Mouse (Mus musculus): Measurements from ENCODE around the gene Serpina1a. TPM values are rescaled to one million over a fixed set of nuclear protein-coding genes. Genes with fewer than 3 reads are reported as not detected.
"Not testable (repeated sequence)": the region's sequence is repeated elsewhere in the genome, so short reads cannot be mapped to it uniquely, and the experiment has no call there.

The Serpina1a gene
- polyA plus RNA-seq (2012; rRNA removed) (0.49 and 0.59 TPM in 2 replicates), polyA plus RNA-seq (2014; fragmentation: Nextera tagmentation; extraction: Ambion mirVana) (not detected in 2 replicates)

GRCm38 (mm10) chr12:103863101-103863974 lies at the start of gene Serpina1a:
TSS of gene Serpina1a (minus strand) at chr12:103863562.
- not testable (repeated sequence) for H3K4me3 ChIP-seq (replicated peaks; ENCODE audit: low read length); H3K4me1 ChIP-seq (ENCODE audit: control insufficient read depth, insufficient read depth, low read length); H3K9me3 ChIP-seq (ENCODE audit: control insufficient read depth, low read length); H3K36me3 ChIP-seq (ENCODE audit: control insufficient read depth, insufficient read depth, low read length); H3K4me2 ChIP-seq (replicated peaks; ENCODE audit: low read depth, low read length, severe bottlenecking); H3K27me3 ChIP-seq (ENCODE audit: control insufficient read depth, insufficient read depth, low read length); ATAC-seq (ENCODE audit: low FRiP score, low read depth); H3K9ac ChIP-seq (ENCODE audit: low read depth, low read length, severe bottlenecking); H3K27ac ChIP-seq (replicated peaks; ENCODE audit: low read depth, low read length); DNase-seq (ENCODE audit: low spot score)
- WGBS, result 85% methylated on average over 9 of the region's 9 CpGs

GRCm38 (mm10) chr12:103909181-103909580 lies 45.8 kb upstream of the Serpina1a start:
- not testable (repeated sequence) for H3K36me3 ChIP-seq (ENCODE audit: control insufficient read depth, insufficient read depth, low read length); H3K27me3 ChIP-seq (ENCODE audit: control insufficient read depth, insufficient read depth, low read length); H3K9me3 ChIP-seq (ENCODE audit: control insufficient read depth, low read length); H3K9ac ChIP-seq (ENCODE audit: low read depth, low read length, severe bottlenecking); H3K4me3 ChIP-seq (replicated peaks; ENCODE audit: low read length); H3K27ac ChIP-seq (replicated peaks; ENCODE audit: low read depth, low read length); H3K4me2 ChIP-seq (replicated peaks; ENCODE audit: low read depth, low read length, severe bottlenecking); ATAC-seq (ENCODE audit: low FRiP score, low read depth); DNase-seq (ENCODE audit: low spot score); H3K4me1 ChIP-seq (ENCODE audit: control insufficient read depth, insufficient read depth, low read length)
- 91% methylated on average over 11 of the region's 16 CpGs for WGBS

- H3K4me2 ChIP-seq (replicated peaks; ENCODE audit: low read depth, low read length, severe bottlenecking); H3K9ac ChIP-seq (ENCODE audit: low read depth, low read length, severe bottlenecking); H3K4me3 ChIP-seq (replicated peaks; ENCODE audit: low read length); H3K36me3 ChIP-seq (ENCODE audit: control insufficient read depth, insufficient read depth, low read length); H3K9me3 ChIP-seq (ENCODE audit: control insufficient read depth, low read length); ATAC-seq (ENCODE audit: low FRiP score, low read depth); DNase-seq (ENCODE audit: low spot score); H3K4me1 ChIP-seq (ENCODE audit: control insufficient read depth, insufficient read depth, low read length); H3K27ac ChIP-seq (replicated peaks; ENCODE audit: low read depth, low read length); H3K27me3 ChIP-seq (ENCODE audit: control insufficient read depth, insufficient read depth, low read length): not testable (repeated sequence)
- WGBS, result 35% methylated on average over 1 of the region's 1 CpGs
Measured at GRCm38 (mm10) chr12:103907746-103908145, 44.4 kb upstream of the Serpina1a start.

DNA sequence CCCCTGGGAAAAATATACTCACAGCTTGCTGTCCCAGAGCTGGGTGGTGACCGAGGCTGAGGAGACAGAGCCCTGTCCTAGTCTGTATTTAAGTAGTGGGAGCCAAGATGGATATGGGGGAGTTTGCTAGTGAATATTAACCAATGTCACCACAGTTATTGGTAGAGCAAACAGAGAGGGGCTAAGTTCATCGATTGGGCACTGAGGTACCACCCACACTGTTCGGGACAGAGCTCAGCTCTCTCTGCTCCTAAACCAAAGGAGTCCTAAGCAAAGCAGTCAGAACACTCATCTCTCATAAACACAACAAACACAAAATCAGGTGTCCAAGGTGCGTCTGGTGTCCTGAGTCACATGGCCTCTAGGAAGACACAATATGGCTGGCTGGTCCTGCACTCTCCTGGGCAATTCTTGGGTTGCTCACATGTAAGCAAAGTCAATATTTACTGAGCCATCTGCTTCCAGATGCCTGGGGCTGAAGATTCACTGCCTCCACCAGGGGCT lies 41.5 kb upstream of the Serpina1a start, which contains the start of gene Serpina1c:
Serpina1c (minus strand) TSS at position 51 of the 504 bp plus-strand sequence.
- not testable (repeated sequence) for H3K27ac ChIP-seq (replicated peaks; ENCODE audit: low read depth, low read length); ATAC-seq (ENCODE audit: low FRiP score, low read depth)

GRCm38 (mm10) chr12:103901929-103902328 lies 38.6 kb upstream of the Serpina1a start:
- not testable (repeated sequence) for H3K36me3 ChIP-seq (ENCODE audit: control insufficient read depth, insufficient read depth, low read length); H3K9ac ChIP-seq (ENCODE audit: low read depth, low read length, severe bottlenecking); DNase-seq (ENCODE audit: low spot score); ATAC-seq (ENCODE audit: low FRiP score, low read depth); H3K4me3 ChIP-seq (replicated peaks; ENCODE audit: low read length); H3K9me3 ChIP-seq (ENCODE audit: control insufficient read depth, low read length); H3K4me2 ChIP-seq (replicated peaks; ENCODE audit: low read depth, low read length, severe bottlenecking); H3K27ac ChIP-seq (replicated peaks; ENCODE audit: low read depth, low read length); H3K4me1 ChIP-seq (ENCODE audit: control insufficient read depth, insufficient read depth, low read length); H3K27me3 ChIP-seq (ENCODE audit: control insufficient read depth, insufficient read depth, low read length)
- 77% methylated on average over 3 of the region's 3 CpGs for whole genome bisulfite sequencing

More for the DNA sequence above, 41.5 kb upstream of the Serpina1a start, which contains the start of gene Serpina1c:
- not testable (repeated sequence) for H3K9ac ChIP-seq (ENCODE audit: low read depth, low read length, severe bottlenecking); H3K4me3 ChIP-seq (replicated peaks; ENCODE audit: low read length); H3K36me3 ChIP-seq (ENCODE audit: control insufficient read depth, insufficient read depth, low read length); H3K27me3 ChIP-seq (ENCODE audit: control insufficient read depth, insufficient read depth, low read length); H3K9me3 ChIP-seq (ENCODE audit: control insufficient read depth, low read length); DNase-seq (ENCODE audit: low spot score); H3K4me2 ChIP-seq (replicated peaks; ENCODE audit: low read depth, low read length, severe bottlenecking); H3K4me1 ChIP-seq (ENCODE audit: control insufficient read depth, insufficient read depth, low read length)
- WGBS, result 94% methylated on average over 4 of the region's 4 CpGs

DNA sequence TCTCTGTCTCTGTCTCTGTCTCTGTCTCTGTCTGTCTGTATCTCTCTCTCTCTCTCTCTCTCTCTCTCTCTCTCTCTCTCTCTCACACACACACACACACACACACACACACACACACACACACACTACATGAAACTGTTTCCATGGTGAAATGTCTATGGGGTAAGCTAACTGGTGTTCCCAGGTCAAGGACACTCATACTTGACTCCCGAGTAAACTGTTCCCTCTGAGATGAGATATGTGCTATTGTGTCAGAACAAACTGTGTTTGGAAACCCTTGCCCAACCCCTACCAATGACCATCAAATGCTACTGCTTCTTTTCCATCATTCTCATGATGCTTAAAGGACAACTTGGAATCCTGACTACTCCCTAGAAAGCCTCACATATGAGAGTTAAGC lies 3.5 kb upstream of the Serpina1a start:
- WGBS, result 85% methylated on average over 1 of the region's 1 CpGs
- not testable (repeated sequence) for H3K4me3 ChIP-seq (replicated peaks; ENCODE audit: low read length); H3K9me3 ChIP-seq (ENCODE audit: control insufficient read depth, low read length); H3K27me3 ChIP-seq (ENCODE audit: control insufficient read depth, insufficient read depth, low read length); H3K9ac ChIP-seq (ENCODE audit: low read depth, low read length, severe bottlenecking); DNase-seq (ENCODE audit: low spot score); H3K36me3 ChIP-seq (ENCODE audit: control insufficient read depth, insufficient read depth, low read length); H3K4me1 ChIP-seq (ENCODE audit: control insufficient read depth, insufficient read depth, low read length); ATAC-seq (ENCODE audit: low FRiP score, low read depth); H3K27ac ChIP-seq (replicated peaks; ENCODE audit: low read depth, low read length); H3K4me2 ChIP-seq (replicated peaks; ENCODE audit: low read depth, low read length, severe bottlenecking)

All from limb, embryonic 14.5 days (tissue).